Mouse (Mus musculus): ENCODE measurements around the gene Rnf144b.
A peak's percentile ranks its signal among the peaks of the same experiment; 100 is the strongest.

Gene Rnf144b

GRCm38 (mm10) chr13:47122537-47123430, at the start of gene Rnf144b:
Gene Rnf144b, plus strand, starts transcription at chr13:47122656.
- peak; percentile 50 to 65 for DNase-seq (ENCODE audit: low spot score in 2 of 2)

GRCm38 (mm10) chr13:47076156-47076555, 46.3 kb upstream of the Rnf144b start:
- DNase-seq (ENCODE audit: low spot score in 2 of 2) = no peak

- no peak for DNase-seq (ENCODE audit: low spot score in 2 of 2)
These were observed 45.1 kb upstream of the Rnf144b start for GRCm38 (mm10) chr13:47077367-47077766.

- no peak for DNase-seq (ENCODE audit: low spot score in 2 of 2)
These were observed 43.7 kb upstream of the Rnf144b start for GRCm38 (mm10) chr13:47078799-47079198.

GRCm38 (mm10) chr13:47080905-47081505, 41.5 kb upstream of the Rnf144b start:
- DNase-seq (ENCODE audit: low spot score in 2 of 2) = peak in 1 of 2 experiments; percentile 17

- no peak for DNase-seq (ENCODE audit: low spot score in 2 of 2)
These were observed 34.0 kb upstream of the Rnf144b start for GRCm38 (mm10) chr13:47088433-47088832.

GRCm38 (mm10) chr13:47089271-47089670, 33.2 kb upstream of the Rnf144b start:
- DNase-seq (ENCODE audit: low spot score in 2 of 2) = no peak

GRCm38 (mm10) chr13:47093791-47094190, 28.7 kb upstream of the Rnf144b start:
- no peak for DNase-seq (ENCODE audit: low spot score in 2 of 2)

GRCm38 (mm10) chr13:47096591-47096990, 25.9 kb upstream of the Rnf144b start:
- DNase-seq (ENCODE audit: low spot score in 2 of 2) = no peak

GRCm38 (mm10) chr13:47099265-47099664, 23.2 kb upstream of the Rnf144b start:
- DNase-seq (ENCODE audit: low spot score in 2 of 2) = no peak

- no peak for DNase-seq (ENCODE audit: low spot score in 2 of 2)
These were observed 21.9 kb upstream of the Rnf144b start for GRCm38 (mm10) chr13:47100587-47100986.

GRCm38 (mm10) chr13:47104146-47104545, 18.3 kb upstream of the Rnf144b start:
- DNase-seq (ENCODE audit: low spot score in 2 of 2) = no peak

- DNase-seq (ENCODE audit: low spot score in 2 of 2) = peak in 1 of 2 experiments; percentile 10
These were observed 17.5 kb upstream of the Rnf144b start for GRCm38 (mm10) chr13:47104856-47105541.

GRCm38 (mm10) chr13:47105711-47106579, 16.5 kb upstream of the Rnf144b start, which contains the start of gene Dek:
Gene Dek, minus strand, starts transcription at chr13:47106201.
- peak; percentile 81 to 83 for DNase-seq (ENCODE audit: low spot score in 2 of 2)

- no peak for DNase-seq (ENCODE audit: low spot score in 2 of 2)
These were observed 15.9 kb upstream of the Rnf144b start for GRCm38 (mm10) chr13:47106580-47106888.

- no peak for DNase-seq (ENCODE audit: low spot score in 2 of 2)
These were observed 13.2 kb upstream of the Rnf144b start for GRCm38 (mm10) chr13:47109239-47109638.

GRCm38 (mm10) chr13:47111185-47111584, 11.3 kb upstream of the Rnf144b start:
- no peak for DNase-seq (ENCODE audit: low spot score in 2 of 2)

- no peak for DNase-seq (ENCODE audit: low spot score in 2 of 2)
These were observed 10.4 kb upstream of the Rnf144b start for GRCm38 (mm10) chr13:47112056-47112455.

- no peak for DNase-seq (ENCODE audit: low spot score in 2 of 2)
These were observed 9.5 kb upstream of the Rnf144b start for GRCm38 (mm10) chr13:47112924-47113323.

- no peak for DNase-seq (ENCODE audit: low spot score in 2 of 2)
These were observed 6.5 kb upstream of the Rnf144b start for GRCm38 (mm10) chr13:47116000-47116399.

- DNase-seq (ENCODE audit: low spot score in 2 of 2) = no peak
These were observed 1.0 kb upstream of the Rnf144b start for GRCm38 (mm10) chr13:47121333-47121889.
